ENCODE assay signal across 7 mouse cellular contexts in genomic region chr13:80747022-80747421, GRCm38 (mm10).
DNase-seq lines count a peak whose midpoint lies in the region; ATAC-seq and TF ChIP-seq lines count a peak whose summit lies in the region.
"Not testable (repeated sequence)": the region's sequence is repeated elsewhere in the genome, so short reads cannot be mapped to it uniquely, and the experiment has no call there.

No protein-coding gene starts in this region.

- DNase-seq in Patski (ENCODE audit: low read depth, low spot score), result peak; percentile 1
- peak; percentile 47 to 62 for DNase-seq in cerebellum, postnatal 14 days
- DNase-seq in left cerebral cortex, adult 11 months (ENCODE audit: low spot score), result peak; percentile 8
- peak; percentile 7 for DNase-seq in right cerebral cortex, adult 18-20 months

- not testable (repeated sequence) for H3K27me3 ChIP-seq in Patski; forebrain, embryonic 13.5 days; hindbrain, embryonic 15.5 days

- not testable (repeated sequence) for H3K4me1 ChIP-seq in forebrain, embryonic 13.5 days; hindbrain, embryonic 15.5 days (replicated peaks)

- TF ChIP-seq CTCF in Patski (IDR thresholded peaks at IDR 0.05), result not testable (repeated sequence)

- ATAC-seq in Patski, result not testable (repeated sequence)
- peak; percentile 69 for ATAC-seq in forebrain, embryonic 13.5 days
- ATAC-seq in hindbrain, embryonic 15.5 days (ENCODE audit: low FRiP score, low read depth), result peak; percentile 75; the same call in 1 of the 2 replicates
- peak; percentile 81 for ATAC-seq in megakaryocyte-erythroid progenitor cell, adult 5-6 weeks (replicated peaks; ENCODE audit: low FRiP score, low TSS enrichment, poor library complexity, severe bottlenecking)

- not testable (repeated sequence) for H3K9ac ChIP-seq in forebrain, embryonic 13.5 days; hindbrain, embryonic 15.5 days

- POLR2A ChIA-PET in Patski (lab: Charles Lee), result not testable (repeated sequence)

- not testable (repeated sequence) for H3K36me3 ChIP-seq in forebrain, embryonic 13.5 days (ENCODE audit: poor library complexity, severe bottlenecking); hindbrain, embryonic 15.5 days

- H3K4me3 ChIP-seq in forebrain, embryonic 13.5 days; hindbrain, embryonic 15.5 days: not testable (repeated sequence)

- 41% methylated on average over 6 of the region's 6 CpGs for WGBS in forebrain, embryonic 13.5 days
- 27% methylated on average over 6 of the region's 6 CpGs for WGBS in hindbrain, embryonic 15.5 days

- H3K4me2 ChIP-seq in forebrain, embryonic 13.5 days; hindbrain, embryonic 15.5 days: not testable (repeated sequence)

- in situ Hi-C loops in Patski (cut with MboI; ENCODE audit: low pct_unique_long_range_greater_than_20kb), result not testable (repeated sequence)

- H3K9me3 ChIP-seq in forebrain, embryonic 13.5 days (replicated peaks); hindbrain, embryonic 15.5 days: not testable (repeated sequence)

- not testable (repeated sequence) for H3K27ac ChIP-seq in forebrain, embryonic 13.5 days; hindbrain, embryonic 15.5 days (replicated peaks)

- CTCF ChIA-PET in Patski (lab: Charles Lee), result not testable (repeated sequence)

Comparison
In these comparisons a context has a peak if more than half of its experiments do, and no peak if none do; other contexts are left out.
1. DNase-seq: peak in every context shown above with its lines; median percentile 54 in cerebellum, postnatal 14 days; 8 in left cerebral cortex, adult 11 months; 7 in right cerebral cortex, adult 18-20 months; 1 in Patski.